Mouse (Mus musculus): ENCODE data around the gene Recql.
"Not testable (repeated sequence)": the region's sequence is repeated elsewhere in the genome, so short reads cannot be mapped to it uniquely, and the experiment has no call there.

The Recql gene

GRCm38 (mm10) chr6:142363019-142363576, 23.8 kb downstream of the Recql start:
- DNase-seq, result no peak

GRCm38 (mm10) chr6:142362036-142362435, 24.9 kb downstream of the Recql start:
- no peak for DNase-seq

GRCm38 (mm10) chr6:142357106-142357505, 29.8 kb downstream of the Recql start:
- DNase-seq, result no peak

- DNase-seq, result not testable (repeated sequence)
Observed at GRCm38 (mm10) chr6:142352099-142352498, 34.8 kb downstream of the Recql start.

GRCm38 (mm10) chr6:142347431-142348385, 39.2 kb downstream of the Recql start:
- DNase-seq, result peak; percentile 24 to 30

- no peak for DNase-seq
Observed at GRCm38 (mm10) chr6:142346181-142347110, 40.4 kb downstream of the Recql start.

GRCm38 (mm10) chr6:142345440-142346038, 41.3 kb downstream of the Recql start, which contains the start of gene Pyroxd1:
Gene Pyroxd1, plus strand, starts transcription at chr6:142345654.
- DNase-seq, result peak; percentile 86 to 89

GRCm38 (mm10) chr6:142343561-142343960, 43.3 kb downstream of the Recql start:
- peak in 1 of 2 experiments; percentile 56 for DNase-seq

- DNase-seq, result no peak
Observed at GRCm38 (mm10) chr6:142339576-142339975, 47.3 kb downstream of the Recql start.

GRCm38 (mm10) chr6:142338961-142339360, 47.9 kb downstream of the Recql start:
- no peak for DNase-seq

GRCm38 (mm10) chr6:142329201-142329600, 57.7 kb downstream of the Recql start:
- DNase-seq, result no peak

- no peak for DNase-seq
Observed at GRCm38 (mm10) chr6:142326598-142326997, 60.3 kb downstream of the Recql start.

GRCm38 (mm10) chr6:142322881-142323280, 64.0 kb downstream of the Recql start, which contains the start of gene Slco1a5:
Gene Slco1a5, minus strand, starts transcription at chr6:142322981.
- no peak for DNase-seq

GRCm38 (mm10) chr6:142317106-142317505, 69.8 kb downstream of the Recql start:
- DNase-seq, result no peak

- DNase-seq, result no peak
Observed at GRCm38 (mm10) chr6:142314285-142314684, 72.6 kb downstream of the Recql start.

GRCm38 (mm10) chr6:142305076-142305475, 81.8 kb downstream of the Recql start:
- DNase-seq, result no peak

All from lung, postnatal 4 days (tissue).